Mouse (Mus musculus): Measurements from ENCODE around the gene Mpdz.

DNA sequence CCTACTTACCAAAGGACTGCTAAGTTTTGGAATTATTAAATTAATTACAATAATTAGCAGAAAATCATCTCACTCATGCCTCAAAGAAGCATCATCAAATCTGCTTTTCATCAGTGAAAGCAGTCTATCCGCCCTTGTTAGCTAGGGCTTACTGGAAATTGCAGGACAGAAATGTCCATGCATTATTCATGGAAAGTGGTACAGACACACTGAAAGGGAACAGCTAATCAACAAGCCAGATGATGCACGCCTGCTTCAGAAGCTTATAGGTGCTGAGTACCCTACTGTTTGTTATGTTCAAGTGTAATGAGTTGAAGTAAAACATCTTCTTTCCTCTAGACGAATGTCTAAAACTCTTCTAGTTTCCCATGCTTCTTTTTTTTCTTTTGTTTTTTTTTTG, 91.2 kb downstream of the Mpdz start:
- TF ChIP-seq USF1 (IDR thresholded peaks at IDR 0.05; ENCODE audit: low read depth) (no peak), E2F4 (IDR thresholded peaks at IDR 0.05; ENCODE audit: insufficient read depth) (no peak), POLR2A (IDR thresholded peaks at IDR 0.05; ENCODE audit: insufficient read length, low read depth) (no peak), MAX (IDR thresholded peaks at IDR 0.05; ENCODE audit: low read depth) (no peak), MYOG (IDR thresholded peaks at IDR 0.05; ENCODE audit: control insufficient read depth in 1 of 3, insufficient read depth in 1 of 3, insufficient read length in 2 of 3, low read depth in 2 of 3) (no peak), TCF12 (IDR thresholded peaks at IDR 0.05; ENCODE audit: insufficient read depth, poor library complexity, severe bottlenecking) (no peak), CEBPB (IDR thresholded peaks at IDR 0.05; ENCODE audit: insufficient read depth, poor library complexity, severe bottlenecking) (no peak), TCF3 (IDR thresholded peaks at IDR 0.05; ENCODE audit: insufficient read length, low read depth) (no peak), POLR2AphosphoS2 (IDR thresholded peaks at IDR 0.05; ENCODE audit: insufficient read length, low read depth) (no peak), MYOD1 (IDR thresholded peaks at IDR 0.05; ENCODE audit: control insufficient read depth in 1 of 3, insufficient read length in 2 of 3, low read depth in 2 of 3) (no peak), REST (IDR thresholded peaks at IDR 0.05; ENCODE audit: insufficient read depth, insufficient read length) (no peak), SRF (IDR thresholded peaks at IDR 0.05; ENCODE audit: control insufficient read depth, insufficient read length, low read depth) (no peak)

Measured in myocyte (in vitro differentiated cells).